Mouse (Mus musculus) lung, adult 2 months (tissue): ENCODE data around the gene Col4a2.

Source experiments
- CTCF ChIP-seq: fragments of 200-500 bp; IDR thresholded peaks from 2 replicates; pipeline ENCODE4 v1.5.1; 2011; ENCODE audit warnings: mild to moderate bottlenecking, low read length, control low read depth; ENCODE audit not compliant: insufficient read depth
- POLR2A ChIP-seq: fragments of 200-500 bp; IDR thresholded peaks from 2 replicates; pipeline ENCODE4 v1.6.1; 2011; ENCODE audit warnings: low read depth, mild to moderate bottlenecking, control low read depth, low read length, borderline replicate concordance; ENCODE audit errors: extremely low read depth

GRCm38 (mm10) chr8:11344459-11344858 lies 31.9 kb downstream of the Col4a2 start:
- TF ChIP-seq POLR2A (no peak), CTCF (no peak)
